Mouse (Mus musculus): ENCODE results near the gene Cpa3.

The Cpa3 gene

DNA sequence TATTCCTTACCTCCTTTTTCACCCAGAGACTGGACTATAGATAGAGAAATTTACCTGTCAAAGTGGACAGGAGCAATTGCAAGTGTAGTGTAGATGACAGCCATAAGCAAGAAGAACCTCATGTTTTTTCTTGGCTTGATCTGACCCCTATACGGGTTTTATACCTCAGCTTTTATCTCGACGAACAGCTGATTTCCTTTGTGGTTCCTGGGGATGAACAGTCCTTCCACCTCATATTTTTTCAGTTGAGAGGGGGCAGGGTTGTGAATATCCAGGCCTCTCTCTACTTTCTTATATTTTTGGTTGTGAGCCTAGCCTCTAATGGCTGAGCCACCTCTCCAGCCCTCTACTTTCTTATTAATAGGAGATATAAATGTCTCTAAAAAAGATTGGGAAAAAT, at the start of gene Cpa3:
TSS of gene Cpa3 (minus strand) at position 132 of the 400 bp plus-strand sequence.
- no peak for DNase-seq (ENCODE audit: low read depth, low spot score)

DNA sequence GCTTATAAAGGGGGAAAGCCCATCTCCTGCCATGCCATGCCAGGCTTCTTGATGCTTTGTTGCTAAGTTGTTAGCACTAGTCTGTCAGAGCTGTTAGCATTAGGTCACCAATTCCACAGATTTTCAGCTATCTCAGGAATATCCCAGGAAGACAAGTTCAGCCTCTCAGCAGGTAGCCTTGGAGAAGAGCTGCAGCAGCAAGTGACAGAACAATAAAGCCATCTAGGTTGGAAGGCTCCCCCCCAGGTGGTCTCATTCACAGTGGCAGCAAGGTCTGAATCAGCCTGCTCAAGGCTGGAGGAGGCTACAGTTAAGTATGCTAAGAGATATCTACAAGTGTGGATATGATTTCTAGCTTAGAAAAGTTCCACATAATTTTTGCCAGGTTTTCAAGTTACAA, 49.4 kb upstream of the Cpa3 start:
- peak; percentile 80 for DNase-seq (ENCODE audit: low read depth, low spot score)

DNA sequence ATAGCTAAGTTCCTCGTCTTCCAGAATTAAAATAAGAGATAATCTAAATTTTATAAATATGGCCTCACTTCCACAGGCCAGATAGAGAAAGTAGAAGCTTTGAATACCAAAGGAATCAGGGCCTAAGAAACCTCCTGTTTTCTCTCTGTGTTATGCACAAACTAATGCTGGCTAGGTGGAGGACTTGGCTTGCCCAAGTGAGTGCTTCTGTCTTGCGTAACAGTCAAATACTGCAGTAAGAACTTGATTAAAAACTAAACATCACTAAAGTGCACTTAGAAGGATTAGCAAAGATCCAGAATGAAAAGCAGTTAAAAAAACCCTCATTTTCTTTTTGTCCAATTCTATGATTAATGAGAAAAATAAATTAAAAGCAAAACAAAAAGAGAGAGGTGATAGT, 46.8 kb upstream of the Cpa3 start:
- DNase-seq (ENCODE audit: low read depth, low spot score), result no peak

DNA sequence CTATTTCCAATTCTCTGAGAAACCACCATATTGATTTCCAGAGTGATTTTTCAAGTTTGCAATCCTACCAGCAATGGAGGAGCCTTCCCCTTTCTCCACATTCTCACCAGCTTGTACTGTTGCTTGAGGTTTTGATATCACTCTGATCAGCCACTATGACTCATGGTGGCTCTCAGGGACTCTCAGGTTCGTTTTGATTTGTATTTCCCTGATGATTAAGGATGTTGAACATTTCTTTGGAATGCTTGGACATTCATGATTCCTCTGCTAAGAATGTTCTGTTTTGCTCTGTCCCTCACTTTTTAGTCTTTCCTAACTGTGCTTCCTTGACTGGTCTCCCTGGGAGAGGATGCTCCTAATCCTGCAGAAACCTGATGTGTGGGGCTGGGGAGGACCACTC, 39.8 kb upstream of the Cpa3 start:
- DNase-seq (ENCODE audit: low read depth, low spot score), result no peak

DNA sequence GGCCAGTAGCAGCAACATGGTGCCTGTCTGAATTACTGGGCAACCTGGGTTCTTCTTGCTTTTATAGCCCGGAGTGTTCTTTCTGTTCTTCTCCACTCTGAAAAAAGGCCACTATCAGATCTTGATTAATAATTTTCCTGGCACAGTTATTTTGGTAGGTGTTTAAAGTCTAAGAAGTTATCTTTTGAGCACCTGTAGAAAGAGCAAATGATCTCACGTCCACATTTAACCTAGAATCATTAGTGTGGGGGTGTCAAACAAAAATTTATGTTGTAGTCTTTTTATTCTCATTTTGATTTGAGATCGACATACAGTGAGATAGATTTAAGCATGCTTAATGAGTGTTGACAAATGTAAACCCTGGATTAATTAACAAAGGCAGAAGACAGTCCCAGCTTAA, 33.7 kb upstream of the Cpa3 start, which contains the start of gene Cpb1:
TSS of gene Cpb1 (minus strand) at position 101 of the 400 bp plus-strand sequence.
- no peak for DNase-seq (ENCODE audit: low read depth, low spot score)

DNA sequence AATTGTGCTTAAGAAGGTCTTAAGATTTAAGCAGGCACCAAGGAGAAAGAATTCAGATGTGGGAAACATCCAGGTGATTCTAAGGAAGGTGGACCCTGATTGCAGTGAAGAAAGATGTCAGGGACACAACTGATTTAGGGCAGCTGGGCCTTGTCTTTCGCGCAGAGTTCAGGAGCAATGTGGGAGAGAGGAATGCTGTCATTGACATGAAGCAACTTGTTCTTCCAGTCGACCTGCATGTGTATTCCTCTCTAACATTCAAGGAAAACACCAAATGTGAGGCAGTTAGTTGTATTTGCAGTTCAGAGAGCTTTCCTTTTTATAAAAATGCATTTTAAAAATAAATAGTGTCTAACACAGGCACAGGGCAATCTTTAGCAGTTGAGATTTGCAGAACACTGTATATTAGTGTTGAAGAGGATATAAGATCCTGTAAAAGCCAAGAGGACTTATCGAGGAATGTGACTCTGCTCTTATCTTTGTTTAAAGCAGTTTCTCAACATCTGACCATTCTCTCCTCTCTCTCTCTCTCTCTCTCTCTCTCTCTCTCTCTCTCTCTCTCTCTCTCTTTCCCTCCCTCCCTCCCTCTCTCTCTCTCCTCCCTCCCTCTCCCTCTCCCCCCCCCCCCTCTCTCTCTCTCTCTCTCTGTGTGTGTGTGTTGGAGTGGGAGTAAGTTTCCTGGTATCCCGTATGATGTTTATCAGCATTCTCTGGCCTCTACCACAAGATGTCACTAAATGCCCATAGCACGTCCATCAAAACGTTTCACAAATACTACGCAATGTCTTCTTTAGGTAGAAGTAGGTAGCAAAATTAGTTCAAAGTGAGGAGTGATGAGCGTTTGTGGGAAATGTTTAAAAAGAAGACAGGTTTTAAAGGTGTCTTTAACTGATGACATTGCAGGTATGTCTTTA, 12.8 kb upstream of the Cpa3 start:
- DNase-seq (ENCODE audit: low read depth, low spot score), result peak; percentile 39

DNA sequence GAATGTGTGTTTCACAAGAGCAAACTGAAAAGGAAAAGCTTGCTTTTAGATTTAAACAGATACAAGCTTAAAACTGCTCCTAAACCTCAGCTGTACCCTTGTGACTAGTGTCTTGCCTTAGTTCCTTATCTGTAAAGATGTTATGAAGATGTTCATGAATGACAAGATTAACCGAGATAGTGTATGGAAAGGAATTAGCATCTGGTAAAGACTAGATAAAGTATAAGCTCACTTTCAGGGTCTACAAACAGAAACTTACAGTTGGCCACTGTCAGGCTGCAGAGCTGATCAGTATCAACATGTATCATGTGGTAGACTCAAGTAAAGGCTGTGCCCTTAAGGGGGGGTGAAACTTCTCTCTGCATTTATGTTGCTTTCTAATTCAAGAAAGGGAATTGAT, 1.9 kb upstream of the Cpa3 start:
- no peak for DNase-seq (ENCODE audit: low read depth, low spot score)

DNA sequence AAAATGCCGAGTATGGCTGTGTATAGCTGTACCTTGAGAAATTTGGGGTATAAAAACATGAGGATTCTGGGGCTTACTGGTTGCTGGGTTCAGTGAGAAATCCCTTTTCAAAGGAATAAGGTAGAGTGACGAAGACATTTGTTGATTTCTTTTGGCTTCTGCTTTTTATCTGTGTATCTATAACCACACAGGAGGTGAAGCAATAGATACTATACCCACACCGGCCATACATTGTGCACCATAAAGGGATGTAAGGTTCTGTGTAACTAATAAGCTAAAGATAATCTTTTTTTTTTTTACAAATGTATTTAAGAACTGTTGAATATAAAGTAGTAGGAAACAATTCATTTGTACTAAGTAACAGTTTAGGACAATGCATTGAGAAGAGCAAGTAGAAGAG, 2.2 kb downstream of the Cpa3 start:
- no peak for DNase-seq (ENCODE audit: low read depth, low spot score)

DNA sequence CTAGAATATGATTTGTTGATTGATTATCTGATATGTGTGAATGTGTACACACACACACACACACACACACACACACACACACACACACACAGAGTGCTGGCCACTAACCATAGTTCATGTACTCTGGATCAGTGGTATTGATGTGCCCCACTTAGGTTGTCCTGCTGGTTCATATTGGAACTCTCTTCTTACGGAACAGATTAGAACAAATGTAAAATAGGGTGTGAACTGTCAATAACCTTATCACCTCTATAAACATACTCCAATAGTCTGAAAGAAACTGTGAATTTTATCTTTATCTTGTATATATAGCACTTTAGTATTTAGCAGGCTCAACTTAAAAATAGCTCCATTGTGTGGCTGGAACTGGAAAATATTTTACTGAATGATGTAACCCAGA, 5.0 kb downstream of the Cpa3 start:
- no peak for DNase-seq (ENCODE audit: low read depth, low spot score)

DNA sequence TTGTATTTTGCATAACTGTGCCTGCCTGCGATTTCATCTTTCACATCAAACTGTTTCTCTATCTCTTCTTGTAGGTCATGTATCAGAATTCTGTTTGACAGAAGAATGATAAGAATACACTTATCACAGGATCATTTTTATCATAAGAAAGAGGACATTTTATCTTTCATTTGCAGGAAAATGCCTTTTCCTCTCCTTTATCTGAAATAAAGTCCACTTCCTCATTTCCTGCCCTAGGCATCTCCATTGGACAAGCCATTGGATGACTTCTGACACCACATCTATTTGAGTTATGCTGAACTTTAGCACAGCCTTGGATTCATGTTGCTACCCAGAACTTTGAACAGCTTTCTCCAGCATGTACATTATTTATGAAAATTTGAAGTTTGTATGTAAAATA, 13.0 kb downstream of the Cpa3 start:
- DNase-seq (ENCODE audit: low read depth, low spot score), result no peak

DNA sequence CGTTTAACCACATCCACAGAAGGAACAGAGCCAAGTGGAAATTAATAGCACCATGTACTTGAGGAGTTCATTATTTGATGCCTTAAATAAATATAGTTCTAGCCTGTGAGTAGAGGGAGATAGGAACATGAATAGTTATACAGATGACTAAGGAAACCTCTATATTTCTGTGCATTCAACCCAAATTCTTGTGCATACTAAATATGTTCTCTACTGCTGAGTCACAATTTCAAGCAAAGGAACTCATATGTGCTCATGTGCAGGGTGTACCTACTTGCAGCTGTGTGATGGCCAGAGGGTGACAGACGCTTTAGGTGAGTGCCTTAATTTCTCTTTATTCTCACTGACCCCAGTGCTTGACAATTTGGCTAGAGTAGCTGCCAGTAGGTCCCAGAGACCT, 16.6 kb downstream of the Cpa3 start:
- no peak for DNase-seq (ENCODE audit: low read depth, low spot score)

DNA sequence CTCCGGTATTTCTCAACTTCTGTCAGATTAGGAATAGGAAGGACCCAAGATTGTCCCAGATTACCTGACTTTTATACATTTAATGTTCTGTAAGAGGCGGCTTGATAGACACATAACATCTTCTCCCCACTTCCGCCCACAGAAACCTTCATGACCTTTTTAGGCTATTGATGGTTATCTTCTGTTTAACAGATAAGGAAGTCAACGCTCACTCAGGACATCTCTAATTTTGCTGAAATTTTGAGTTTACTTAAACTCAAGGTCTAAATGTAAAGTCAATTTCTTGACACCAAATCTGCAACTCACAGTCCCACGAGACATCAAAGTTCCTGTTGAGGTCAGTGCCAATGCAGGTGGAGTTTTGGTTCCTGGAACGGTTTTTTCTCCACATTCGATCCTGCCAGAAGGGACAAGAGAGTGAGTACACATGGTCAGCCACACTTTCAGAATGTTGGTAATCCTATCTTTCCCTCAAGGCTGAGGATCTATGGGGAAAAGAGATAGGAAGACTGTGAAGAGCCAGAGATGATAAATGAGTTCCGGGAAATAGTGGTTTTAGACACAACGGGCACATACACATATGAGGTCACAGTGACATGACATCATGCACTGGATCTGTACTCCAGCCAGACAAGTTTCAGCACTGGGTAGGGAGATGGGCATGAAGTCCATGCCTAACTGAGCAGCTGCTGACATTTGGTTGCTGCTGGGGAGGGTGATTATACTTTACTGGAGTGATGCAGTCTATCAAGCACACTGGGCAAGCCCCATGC, 18.9 kb downstream of the Cpa3 start:
- no peak for DNase-seq (ENCODE audit: low read depth, low spot score)

DNA sequence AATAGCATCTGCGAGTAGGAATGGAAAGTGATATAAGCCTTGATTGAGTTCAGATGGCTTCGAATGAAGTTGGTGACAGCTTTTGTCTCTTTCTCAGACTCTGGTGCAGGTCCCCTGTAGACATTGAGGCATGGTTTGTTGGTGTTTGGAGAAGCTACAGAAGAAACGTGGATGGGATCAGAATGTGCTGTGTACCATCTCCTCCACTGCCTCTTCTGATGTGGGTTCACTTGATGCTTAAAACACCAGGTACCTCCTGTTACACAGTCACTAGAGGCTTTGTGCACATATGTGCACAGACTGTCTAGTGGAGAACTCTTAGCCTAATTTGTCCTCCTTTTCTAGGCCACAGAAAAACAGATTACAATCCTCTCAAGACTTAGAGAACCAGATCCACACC, 19.8 kb downstream of the Cpa3 start:
- no peak for DNase-seq (ENCODE audit: low read depth, low spot score)

DNA sequence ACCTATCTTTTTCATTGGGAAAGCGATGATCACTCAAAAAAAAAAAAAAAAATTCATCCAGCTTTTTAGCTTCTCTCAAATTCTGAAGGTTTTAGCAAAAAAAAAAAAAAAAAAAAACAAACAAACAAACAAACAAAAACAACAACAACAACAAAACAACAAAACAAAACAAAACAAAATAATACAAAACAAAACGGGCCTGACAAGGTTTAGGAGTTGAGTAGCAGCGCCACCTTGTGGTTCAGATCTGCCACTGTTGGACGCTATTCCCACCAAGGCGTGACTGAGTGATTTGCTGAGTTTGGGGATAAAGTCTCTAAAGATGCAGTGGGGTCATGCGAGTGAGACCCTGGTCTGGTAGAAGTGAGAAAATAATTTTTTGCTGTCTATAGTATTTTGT, 43.1 kb downstream of the Cpa3 start:
- DNase-seq (ENCODE audit: low read depth, low spot score), result peak; percentile 57

DNA sequence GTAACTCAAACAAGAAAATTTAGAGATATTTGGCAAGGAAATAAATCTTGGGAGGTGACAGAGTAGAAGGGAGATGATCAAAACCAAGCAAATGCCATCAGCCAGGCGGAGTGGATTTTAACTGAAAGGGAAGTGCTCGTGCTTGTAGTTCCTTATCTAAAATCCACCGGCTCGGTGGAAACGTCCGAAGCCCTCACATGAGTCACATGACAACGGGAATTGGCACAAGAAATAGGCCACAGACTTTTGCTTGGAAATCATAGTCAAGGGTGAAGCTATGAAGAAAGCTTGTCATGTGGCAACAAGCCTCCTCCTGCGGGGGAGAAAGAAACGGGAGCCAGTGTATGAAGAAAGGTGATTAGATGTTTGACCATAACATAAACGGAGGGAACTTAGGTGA, 44.1 kb downstream of the Cpa3 start:
- no peak for DNase-seq (ENCODE audit: low read depth, low spot score)

DNA sequence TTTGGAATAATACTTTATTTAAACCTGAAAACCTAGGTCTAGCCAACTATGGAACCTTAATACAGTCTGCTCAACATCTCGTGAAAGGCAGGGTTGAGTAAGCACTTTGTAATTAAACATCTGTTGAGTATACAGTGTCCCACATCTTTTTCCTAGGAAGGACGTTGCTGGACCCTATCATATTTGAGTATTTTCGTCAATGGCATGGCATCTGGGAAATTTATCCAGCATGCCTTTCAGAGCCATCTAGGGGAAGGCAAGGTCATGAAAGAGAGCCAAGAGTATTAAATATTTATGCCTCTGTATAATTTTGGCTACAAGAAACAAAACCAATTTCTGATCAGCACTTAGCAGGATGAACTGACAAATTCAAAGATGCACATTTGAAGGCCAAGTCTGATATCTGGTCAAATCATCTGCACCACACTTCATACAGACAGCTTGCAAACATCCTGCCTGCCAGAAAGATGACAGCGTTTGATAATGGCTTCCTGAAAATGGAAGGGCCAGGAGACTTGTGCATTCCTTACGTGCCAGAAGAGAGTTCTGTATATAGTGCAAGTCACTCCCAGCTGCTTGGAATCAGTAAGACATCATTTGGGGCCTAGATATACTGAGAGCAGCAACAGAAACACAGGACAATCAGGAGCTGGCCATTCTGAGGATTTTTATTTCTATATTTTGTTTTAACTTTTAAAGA, 52.9 kb downstream of the Cpa3 start:
- DNase-seq (ENCODE audit: low read depth, low spot score), result no peak

DNA sequence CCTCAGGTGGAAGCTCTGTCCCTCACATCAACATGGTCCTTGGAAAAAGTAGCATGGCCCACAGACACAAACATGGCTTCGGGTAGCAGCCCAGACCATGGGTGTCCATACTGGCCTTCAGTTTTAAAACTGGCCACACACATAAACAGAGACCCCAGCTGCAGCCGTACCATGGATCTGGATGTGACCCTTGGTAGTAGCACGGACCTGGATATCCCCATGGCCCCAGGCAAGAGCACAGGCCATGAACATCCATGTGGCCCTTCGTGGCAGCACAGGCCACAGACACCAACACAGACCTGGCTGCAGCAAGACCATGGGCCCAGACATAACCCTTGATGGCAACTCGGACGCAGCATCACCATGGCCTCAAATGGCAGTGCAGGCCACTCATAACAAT, 69.6 kb downstream of the Cpa3 start:
- no peak for DNase-seq (ENCODE audit: low read depth, low spot score)

DNA sequence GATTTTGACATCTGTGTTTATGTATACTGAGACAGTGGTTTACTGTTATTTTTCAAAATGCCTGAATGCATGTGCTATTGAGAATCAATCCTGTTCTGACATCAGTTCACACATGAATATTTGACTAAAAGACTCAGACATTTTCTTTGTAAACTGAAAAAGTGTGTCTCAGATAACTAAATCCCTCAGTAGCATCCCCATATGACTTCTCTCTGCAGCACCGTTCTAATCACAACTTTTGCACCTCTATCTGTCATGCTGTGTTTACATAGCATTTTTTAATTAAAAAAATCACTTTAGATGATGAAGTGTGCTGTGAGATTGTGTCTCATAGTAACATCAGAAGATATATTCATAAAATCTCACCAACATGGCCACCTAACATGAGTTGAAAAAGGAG, 74.5 kb downstream of the Cpa3 start:
- DNase-seq (ENCODE audit: low read depth, low spot score), result no peak
